Mouse (Mus musculus) spleen, postnatal 10 days (tissue): Measurements from ENCODE around the gene Commd1.
A peak's percentile ranks its signal among the peaks of the same experiment; 100 is the strongest.

Source experiments
- DNase-seq, 2 experiments: peaks; one replicate each; pipeline ENCODE4 v3.0.0; 2021 to 2022; ENCODE audit warnings: low spot score in 2 of 2

Commd1 gene

DNA sequence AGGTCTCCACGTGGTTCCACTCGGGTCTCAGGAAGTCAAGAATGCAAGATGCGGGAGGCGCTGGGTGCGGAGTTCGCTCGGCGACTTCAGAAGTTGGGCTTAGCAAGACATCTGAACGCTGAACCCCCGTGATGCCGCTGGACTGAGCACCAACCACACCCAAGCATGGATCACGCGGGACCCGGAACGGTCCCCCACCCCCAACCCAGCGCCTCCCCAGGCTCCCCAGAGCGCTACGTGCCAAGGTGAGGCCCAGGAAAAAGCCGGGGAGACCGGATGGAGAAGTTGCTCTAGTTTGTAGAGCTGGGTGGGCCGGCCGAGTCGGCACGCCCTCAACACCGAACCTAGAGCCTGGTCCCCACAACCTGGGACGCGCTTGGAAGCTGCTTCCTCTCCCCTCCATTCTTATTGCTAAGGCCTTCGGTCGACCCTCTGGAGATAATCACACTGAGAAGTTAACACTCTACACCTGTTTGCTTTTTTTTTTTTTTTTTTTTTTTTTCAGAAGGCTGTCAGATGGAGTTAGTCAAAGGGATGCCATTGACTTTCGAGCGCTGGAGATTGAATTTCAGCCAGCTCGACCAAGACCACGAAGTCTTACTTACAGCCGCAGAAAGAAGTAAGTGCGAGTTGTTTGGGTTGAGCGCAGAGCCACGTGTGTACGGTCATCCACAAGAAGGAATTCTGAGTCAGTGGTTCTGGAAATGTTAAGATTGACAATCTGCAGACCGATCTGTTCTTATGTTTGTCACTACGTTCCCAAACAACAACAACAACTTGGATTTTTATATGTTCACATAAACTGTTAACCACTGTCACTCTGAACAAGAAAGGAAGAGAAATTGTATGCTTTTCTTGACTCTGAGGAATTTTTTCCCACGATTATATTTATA lies 121.6 kb downstream of the Commd1 start, which contains the start of gene B3gnt2:
Gene B3gnt2, minus strand, starts transcription at position 627 of the 893 bp plus-strand sequence.
- DNase-seq: peak in 1 of 2 experiments; percentile 58

- peak; percentile 84 to 88 for DNase-seq
These were observed 122.4 kb downstream of the Commd1 start for GRCm38 (mm10) chr11:22859633-22860334.

DNA sequence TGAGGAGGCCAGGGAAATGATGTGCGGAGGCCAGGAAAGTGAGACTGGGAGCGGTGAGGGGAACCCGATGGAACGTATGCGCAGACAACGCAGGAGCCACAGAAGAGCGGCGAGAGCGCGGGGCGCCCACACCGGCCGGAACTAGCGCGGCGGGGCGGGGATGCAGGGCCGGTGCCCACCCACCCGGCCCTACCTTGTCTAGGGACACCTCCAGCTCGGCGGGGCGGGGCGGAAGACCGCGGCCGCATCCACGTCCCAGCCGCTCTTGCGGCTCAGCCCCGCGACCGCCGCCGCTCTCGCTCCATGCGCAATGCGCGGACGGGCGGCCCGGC lies 122.9 kb downstream of the Commd1 start:
- DNase-seq: no peak

DNA sequence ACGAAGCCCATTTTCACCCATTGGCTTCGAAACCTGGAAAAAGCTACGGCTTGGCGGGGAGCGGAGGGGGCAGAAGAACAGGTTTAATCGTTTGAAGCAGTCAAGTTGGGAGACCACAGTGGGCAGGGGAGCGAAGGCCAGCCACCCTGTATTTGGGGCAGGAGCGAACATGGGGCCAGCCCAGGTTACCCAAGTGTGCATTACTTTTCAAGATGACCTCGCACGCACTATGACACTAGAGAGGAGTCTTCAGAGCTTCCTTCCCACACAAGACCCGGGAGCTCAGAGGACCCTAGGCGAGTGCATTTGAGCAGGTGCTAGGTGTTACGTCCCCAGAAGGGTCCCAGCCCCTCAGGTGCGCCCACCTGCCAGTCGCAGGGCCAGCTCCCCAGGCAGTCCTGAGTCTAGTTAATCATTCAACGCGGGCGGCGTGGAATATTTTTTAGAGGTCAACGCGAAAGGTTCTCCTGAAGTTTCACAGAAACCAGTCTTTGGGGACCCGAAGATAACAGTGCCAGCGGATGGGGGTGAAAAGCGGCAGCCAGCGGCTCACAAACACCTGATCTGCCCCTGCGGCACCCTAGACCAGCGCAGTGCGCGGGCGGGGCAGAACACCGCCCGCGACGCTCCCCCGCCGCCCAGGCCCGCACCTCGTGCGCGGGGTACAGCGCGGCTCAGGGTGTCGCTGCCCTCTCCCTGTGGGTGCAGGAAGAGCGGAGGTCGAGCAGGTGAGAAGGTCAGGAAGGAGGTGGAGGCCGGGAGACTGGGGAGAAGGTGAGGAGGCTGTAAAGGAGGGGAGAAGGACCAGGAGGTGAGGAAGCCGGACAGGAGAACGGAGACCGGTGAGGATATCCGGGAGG lies 123.5 kb downstream of the Commd1 start:
- DNase-seq: peak; percentile 62 to 71

DNA sequence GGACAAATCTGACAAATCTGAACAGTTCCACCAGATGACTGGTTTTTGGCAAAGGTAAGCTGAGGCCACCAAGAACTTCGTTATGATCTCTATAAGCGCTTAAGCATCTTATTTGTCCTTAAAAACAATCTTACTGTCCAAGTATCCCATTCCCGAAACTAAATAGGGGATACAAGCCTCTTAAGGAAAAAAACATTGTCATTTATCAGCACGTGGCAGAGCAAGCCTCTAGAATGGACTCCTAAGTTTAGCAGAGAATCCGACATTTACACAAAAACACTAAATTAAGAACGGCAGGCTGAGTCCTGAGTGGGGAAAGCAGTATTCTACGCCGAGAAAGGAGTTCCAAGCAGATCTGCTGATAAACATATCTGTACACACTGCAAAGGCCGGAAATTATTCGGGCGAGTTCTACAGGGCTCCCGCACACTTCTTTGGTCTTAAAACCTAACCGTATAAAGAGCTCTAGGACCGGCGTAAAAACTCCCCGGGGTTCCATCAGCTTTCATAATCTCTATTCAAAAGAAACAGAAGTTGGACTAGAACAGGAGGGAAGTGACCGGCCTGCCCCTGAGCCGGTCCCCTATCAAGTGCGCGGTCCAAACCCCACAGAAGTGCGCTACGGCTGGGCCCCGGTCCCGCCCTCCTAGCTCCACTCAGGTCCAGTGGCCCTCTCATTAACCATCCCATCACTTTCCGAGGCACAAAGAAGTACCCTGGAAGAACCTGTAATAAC lies 124.3 kb downstream of the Commd1 start:
- peak; percentile 45 to 55 for DNase-seq

GRCm38 (mm10) chr11:22857106-22857704 lies 125.0 kb downstream of the Commd1 start:
- no peak for DNase-seq

DNA sequence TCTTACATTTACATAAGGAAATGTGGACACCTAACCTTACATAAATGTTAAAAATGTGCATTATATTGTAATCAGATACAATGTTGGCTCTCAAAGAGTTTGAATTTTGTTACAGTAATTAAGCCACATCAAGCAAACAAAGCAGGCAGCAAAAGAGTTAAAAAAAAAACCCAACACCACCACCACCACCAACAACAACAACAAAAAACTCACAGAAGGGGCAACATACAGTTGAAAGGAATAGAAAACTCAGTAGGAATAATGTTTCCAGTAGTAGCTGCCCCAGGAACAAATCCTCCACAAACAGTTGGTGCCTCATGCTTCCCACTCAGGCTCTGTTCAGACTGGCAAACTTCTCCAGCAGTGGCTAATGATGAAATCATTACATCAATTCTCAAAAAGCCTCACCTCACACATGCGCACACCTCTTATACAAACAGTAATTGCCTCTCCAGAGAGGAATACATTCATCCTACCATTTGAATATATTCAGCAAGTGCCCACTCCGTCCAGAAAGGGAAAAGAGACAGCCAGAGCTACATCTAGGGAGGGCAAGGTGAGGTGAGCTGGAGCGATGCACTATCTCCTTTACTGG lies 125.7 kb downstream of the Commd1 start:
- DNase-seq: peak in 1 of 2 experiments; percentile 19

GRCm38 (mm10) chr11:22854571-22854970 lies 127.6 kb downstream of the Commd1 start:
- DNase-seq: no peak

DNA sequence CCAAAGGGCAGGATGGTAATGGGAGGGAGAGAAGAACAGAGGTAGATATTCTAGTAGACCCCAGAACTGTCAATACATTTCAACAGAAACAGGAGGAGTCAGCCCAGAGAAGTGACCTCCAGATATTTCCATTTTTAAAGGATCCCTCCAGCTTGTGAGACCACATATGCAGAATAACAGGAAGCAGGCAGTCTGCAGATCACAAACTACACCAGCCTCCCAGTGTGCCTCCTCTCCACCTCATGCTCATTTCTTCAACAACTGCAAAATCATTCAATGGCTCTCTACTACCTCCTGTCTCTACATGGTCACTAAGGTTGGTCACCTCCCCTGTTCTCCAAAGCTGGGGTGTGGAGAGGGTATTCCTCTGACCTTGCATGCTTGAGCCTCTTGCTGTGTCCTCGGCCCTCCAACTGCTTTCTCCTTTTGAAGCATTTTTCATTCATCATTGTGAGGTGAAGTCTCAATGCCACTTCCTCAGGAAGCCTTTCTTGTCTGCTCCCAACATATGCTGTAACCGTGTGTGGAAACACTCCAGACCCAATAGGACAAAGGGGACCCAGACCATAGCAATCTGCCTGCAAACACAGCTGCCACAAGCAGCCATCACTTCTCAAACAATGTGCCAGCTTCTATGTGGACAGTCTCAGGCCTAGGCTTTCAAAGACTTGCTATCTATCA lies 128.6 kb downstream of the Commd1 start:
- DNase-seq: no peak

DNA sequence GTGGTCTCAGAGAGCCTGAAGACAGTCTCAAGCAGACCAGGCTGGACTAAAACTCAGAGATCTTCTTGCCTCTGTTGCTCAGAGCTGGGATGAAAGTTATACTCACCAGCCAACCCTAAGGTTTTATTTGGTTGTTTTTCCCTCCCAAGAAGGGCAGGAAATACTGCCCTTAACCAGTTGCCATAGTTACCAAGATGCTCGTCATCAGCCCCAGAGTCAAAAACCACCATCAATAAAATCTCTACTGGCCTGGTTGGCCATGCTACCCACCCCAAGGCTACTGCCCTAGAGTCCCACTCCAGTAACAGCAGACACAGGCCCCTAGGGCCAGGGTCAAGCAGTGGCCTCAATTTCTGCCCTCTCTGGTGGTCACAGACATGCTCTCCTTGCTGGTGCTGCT lies 129.7 kb downstream of the Commd1 start:
- no peak for DNase-seq

GRCm38 (mm10) chr11:22851416-22851815 lies 130.8 kb downstream of the Commd1 start:
- no peak for DNase-seq

DNA sequence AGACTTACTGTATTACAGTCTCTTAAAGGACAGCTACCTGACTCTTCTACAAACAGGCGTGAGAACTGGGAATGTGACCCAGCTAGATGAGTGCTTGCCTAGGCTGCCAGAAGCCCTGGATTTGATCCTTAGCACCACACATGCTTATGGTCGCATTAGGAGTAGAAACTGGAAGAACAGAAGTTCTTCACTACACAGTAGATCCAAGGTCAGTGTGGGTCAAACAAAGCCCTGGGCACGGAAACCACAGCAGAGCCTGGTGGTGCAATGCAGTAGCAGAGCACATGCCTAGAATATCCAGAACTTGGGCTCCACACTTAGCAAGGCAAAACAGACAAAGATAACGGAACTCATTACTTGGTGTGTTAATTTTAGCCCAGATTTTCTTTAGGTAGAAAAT lies 132.1 kb downstream of the Commd1 start:
- DNase-seq: no peak

GRCm38 (mm10) chr11:22848649-22849195 lies 133.5 kb downstream of the Commd1 start:
- DNase-seq: no peak

DNA sequence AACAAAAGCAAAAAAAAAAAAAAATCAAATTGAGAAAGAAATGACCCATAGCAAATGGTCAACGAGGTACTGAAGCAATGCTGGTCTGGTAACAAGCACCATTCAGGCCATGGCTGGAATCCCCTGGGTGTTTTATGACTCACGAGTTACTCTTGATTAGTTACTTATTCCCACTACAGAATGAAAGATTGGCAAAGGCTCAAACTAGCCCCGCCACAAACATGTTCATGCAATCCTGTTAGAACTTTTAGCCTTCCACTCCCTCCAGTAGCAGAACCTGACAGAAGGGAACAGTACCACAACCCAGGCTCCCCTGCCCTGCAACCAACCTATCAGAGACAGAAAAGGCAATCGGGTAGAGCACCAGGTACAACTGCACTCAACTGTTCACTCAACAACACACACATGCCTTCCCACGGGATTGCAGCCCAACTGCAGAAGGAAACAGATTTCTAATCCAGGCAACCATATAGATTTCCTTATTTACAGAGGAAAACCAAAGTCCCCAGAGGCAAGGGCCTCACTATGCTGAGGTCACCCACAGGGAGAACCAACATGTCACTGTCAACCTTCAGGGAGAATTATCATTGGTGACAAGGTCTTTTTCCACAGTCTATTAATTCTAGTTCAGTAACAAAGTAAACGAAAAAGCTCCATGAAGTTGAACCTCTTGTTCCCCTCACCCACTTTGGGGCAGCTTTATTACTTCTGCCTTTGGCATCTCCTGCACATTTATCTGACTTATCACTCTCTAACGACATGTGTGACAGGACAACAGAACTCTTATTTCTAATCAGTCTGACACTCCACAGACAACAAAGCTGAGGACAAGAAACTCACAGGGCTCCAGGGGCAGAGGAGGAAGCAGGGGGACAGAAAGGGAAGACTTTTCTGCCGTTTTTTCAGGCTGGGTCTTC lies 134.2 kb downstream of the Commd1 start:
- DNase-seq: no peak

DNA sequence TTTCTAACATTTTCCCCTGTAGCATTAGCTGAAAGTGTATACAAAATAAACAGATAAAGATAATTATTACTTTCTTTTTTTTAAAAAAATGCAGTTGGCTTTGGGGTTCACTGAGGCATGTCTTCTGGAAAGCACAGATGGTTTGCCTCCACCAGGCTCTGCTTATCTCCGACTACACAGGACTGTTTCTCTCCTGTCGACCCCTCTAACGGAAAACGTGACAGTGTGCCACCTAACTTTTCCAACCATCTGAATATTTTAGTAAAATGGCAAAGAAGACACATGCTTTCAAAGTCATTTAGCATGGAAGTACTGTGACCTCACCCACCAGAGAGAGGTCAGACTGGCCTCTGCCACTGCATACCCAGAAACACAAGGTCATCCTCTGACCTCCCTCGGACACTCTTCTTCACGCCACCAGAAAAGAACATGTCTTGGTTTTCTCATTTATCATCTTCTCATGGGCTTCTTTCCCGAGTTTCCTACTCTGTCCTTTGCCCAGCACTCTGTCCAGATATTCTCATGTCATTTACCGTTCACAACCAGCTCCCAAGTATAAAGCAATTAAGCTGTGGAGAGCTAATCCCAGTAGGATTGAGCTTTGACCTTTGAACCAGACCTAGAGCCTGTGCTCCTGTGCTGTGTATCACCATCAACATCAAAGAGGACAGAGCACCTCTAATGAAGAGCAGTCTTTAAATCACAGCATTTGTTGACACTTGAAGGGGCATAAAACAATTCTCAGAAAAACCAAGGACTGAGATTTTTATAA lies 135.0 kb downstream of the Commd1 start:
- no peak for DNase-seq
